Mouse (Mus musculus) heart, embryonic 12.5 days (tissue): ENCODE results near the gene Peg10. TPM values are rescaled to one million over a fixed set of nuclear protein-coding genes. Genes with fewer than 3 reads are reported as not detected.
A peak's percentile ranks its signal among the peaks of the same experiment; 100 is the strongest.

Source experiments
- ATAC-seq: fragments of 200-750 bp; cut with Nextera tagmentation; 2 replicates; pipeline ENCODE4 v1.8.0; 2017; ENCODE audit warnings: moderate TSS enrichment, moderate library complexity; ENCODE audit not compliant: insufficient number of reproducible peaks, low FRiP score
- H3K27ac ChIP-seq: fragments of 300-500 bp; sonication (generic); 2 replicates; pipeline ENCODE4 v1.5.1; 2016; ENCODE audit warnings: mild to moderate bottlenecking, moderate library complexity; ENCODE audit not compliant: poor library complexity, severe bottlenecking
- H3K27me3 ChIP-seq: fragments of 300-500 bp; sonication (generic); replicated peaks from 2 replicates; pipeline ENCODE4 v1.6.1; 2016; ENCODE audit warnings: mild to moderate bottlenecking, moderate library complexity
- H3K36me3 ChIP-seq: fragments of 300-500 bp; sonication (generic); 2 replicates; pipeline ENCODE4 v1.6.1; 2016; ENCODE audit warnings: mild to moderate bottlenecking, moderate library complexity
- H3K4me1 ChIP-seq: fragments of 300-500 bp; sonication (generic); replicated peaks from 2 replicates; pipeline ENCODE4 v1.6.1; 2016; ENCODE audit warnings: mild to moderate bottlenecking
- H3K4me2 ChIP-seq: fragments of 300-500 bp; sonication (generic); 2 replicates; pipeline ENCODE4 v1.6.1; 2016; ENCODE audit warnings: mild to moderate bottlenecking, moderate library complexity
- H3K4me3 ChIP-seq: fragments of 300-500 bp; sonication (generic); 2 replicates; pipeline ENCODE4 v1.5.1; 2016; ENCODE audit warnings: mild to moderate bottlenecking
- H3K9ac ChIP-seq: fragments of 300-500 bp; sonication (generic); 2 replicates; pipeline ENCODE4 v1.6.1; 2016; ENCODE audit warnings: mild to moderate bottlenecking, moderate library complexity
- H3K9me3 ChIP-seq: fragments of 300-500 bp; sonication (generic); replicated peaks from 2 replicates; pipeline ENCODE4 v1.6.1; 2016; ENCODE audit warnings: mild to moderate bottlenecking, moderate library complexity
- WGBS: fragments of 180-500 bp; shearing (Covaris S2); methylation state at CpG from one replicate; pipeline ENCODE4 v1.1.7; 2016; 5-methylcytosine and 5-hydroxymethylcytosine counted together
- polyA plus RNA-seq: library from polyadenylated mRNA; unstranded; fragments of >200 nt; fragmentation: Nextera tagmentation; extraction: Ambion mirVana; gene quantifications from 2 replicates; pipeline ENCODE4 v1.2.1, GENCODE M21; 2016

Peg10 gene
- 4.1 and 4.2 TPM in 2 replicates for polyA plus RNA-seq

GRCm38 (mm10) chr6:4746696-4747439 lies at the start of gene Peg10, which contains the start of gene Sgce:
Peg10 (plus strand) TSS chr6:4747306.
Sgce (minus strand) TSS chr6:4747207.
- H3K4me3 ChIP-seq: peak within 1 kb of the TSS; percentile 56
- peaks cover 31% of the 10 kb centered on the region for H3K9me3 ChIP-seq
- H3K4me2 ChIP-seq: peak within 1 kb of the TSS; percentile 63
- H3K27me3 ChIP-seq: no peaks in the 10 kb centered on the region
- peak within 1 kb of the TSS; percentile 76 for H3K9ac ChIP-seq
- H3K36me3 ChIP-seq: peaks cover 3% of the 10 kb centered on the region; the same call in 1 of the 2 replicates
- peak within 1 kb of the TSS; percentile 53; the same call in 1 of the 2 replicates for H3K27ac ChIP-seq
- peak; percentile 51 for ATAC-seq
- H3K4me1 ChIP-seq: 0 out of 2 replicates have a peak, but pooled peaks cover 2% of the 10 kb centered on the region
- WGBS: 55% methylated on average over 33 of the region's 38 CpGs

DNA sequence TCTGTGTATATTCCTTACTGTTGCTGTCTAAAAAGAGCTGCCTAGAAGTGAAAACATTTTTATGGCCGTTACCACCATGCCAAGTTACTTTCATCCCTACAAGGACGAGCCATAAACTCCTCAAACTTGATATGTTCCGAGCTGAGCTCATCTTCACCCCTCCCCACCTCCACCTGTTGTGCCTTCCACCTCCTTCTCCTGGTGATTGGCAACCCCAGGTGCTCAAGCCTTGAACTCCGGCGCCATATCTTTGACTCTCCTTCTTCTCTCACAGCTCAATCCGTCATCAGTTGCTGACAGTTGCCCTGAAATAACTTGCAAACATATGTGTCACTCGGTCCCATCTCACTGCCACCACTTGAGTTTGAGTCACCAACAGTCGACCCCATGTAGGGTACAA lies 45.5 kb upstream of the Peg10 start:
- H3K4me3 ChIP-seq: no peak overlapping the region
- no peak overlapping the region for H3K4me2 ChIP-seq
- no peak overlapping the region for H3K27ac ChIP-seq
- H3K9me3 ChIP-seq: no peaks in the 10 kb centered on the region
- H3K4me1 ChIP-seq: peaks cover 30% of the 10 kb centered on the region
- ATAC-seq: no peak
- no peaks in the 10 kb centered on the region for H3K27me3 ChIP-seq
- WGBS: 65% methylated on average over 8 of the region's 8 CpGs
- no peak overlapping the region for H3K9ac ChIP-seq
- peaks cover 16% of the 10 kb centered on the region for H3K36me3 ChIP-seq

DNA sequence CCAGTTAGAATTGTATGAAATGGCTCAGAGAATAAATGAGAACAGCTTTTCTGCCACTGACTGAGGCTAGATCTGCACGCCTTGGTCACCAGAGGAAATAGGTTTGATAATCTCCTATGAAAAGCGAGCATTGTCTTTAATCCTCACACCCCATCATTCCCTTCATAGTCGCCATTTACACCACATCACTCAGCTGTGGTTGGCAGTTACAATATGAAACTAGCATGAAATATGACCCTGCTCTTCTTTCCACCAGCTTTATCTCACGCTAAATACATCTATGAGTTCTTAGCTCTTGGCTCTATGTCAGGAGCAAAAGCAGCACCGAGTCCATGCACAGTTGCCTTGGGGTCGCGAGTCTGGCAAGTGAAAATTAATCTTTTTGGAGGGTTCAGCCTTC lies 43.2 kb upstream of the Peg10 start:
- H3K4me1 ChIP-seq: peaks cover 32% of the 10 kb centered on the region
- H3K4me2 ChIP-seq: no peak overlapping the region
- H3K9me3 ChIP-seq: no peaks in the 10 kb centered on the region
- no peak for ATAC-seq
- no peak overlapping the region for H3K4me3 ChIP-seq
- H3K9ac ChIP-seq: no peak overlapping the region
- 62% methylated on average over 7 of the region's 7 CpGs for WGBS
- H3K36me3 ChIP-seq: peaks cover 15% of the 10 kb centered on the region
- 0 out of 2 replicates have a peak overlapping the region, but pooled peaks have one; percentile 12 for H3K27ac ChIP-seq
- H3K27me3 ChIP-seq: no peaks in the 10 kb centered on the region

- Histone ChIP-seq H3K36me3 (peaks cover 18% of the 10 kb centered on the region), H3K9ac (no peak overlapping the region), H3K9me3 (no peaks in the 10 kb centered on the region), H3K27ac (no peak overlapping the region), H3K4me3 (no peak overlapping the region), H3K27me3 (no peaks in the 10 kb centered on the region), H3K4me1 (peaks cover 32% of the 10 kb centered on the region), H3K4me2 (peak overlapping the region; percentile 7; the same call in 1 of the 2 replicates)
- WGBS: 34% methylated on average over 5 of the region's 5 CpGs
- no peak for ATAC-seq
Measured at GRCm38 (mm10) chr6:4706415-4706814, 40.7 kb upstream of the Peg10 start.

- no peak overlapping the region for H3K4me2 ChIP-seq
- H3K9ac ChIP-seq: no peak overlapping the region
- no peak overlapping the region for H3K27ac ChIP-seq
- no peaks in the 10 kb centered on the region for H3K9me3 ChIP-seq
- peaks cover 25% of the 10 kb centered on the region for H3K4me1 ChIP-seq
- ATAC-seq: no peak
- H3K4me3 ChIP-seq: no peak overlapping the region
- H3K27me3 ChIP-seq: no peaks in the 10 kb centered on the region
- peaks cover 8% of the 10 kb centered on the region for H3K36me3 ChIP-seq
- 35% methylated on average over 1 of the region's 1 CpGs for WGBS
Measured at GRCm38 (mm10) chr6:4708971-4709370, 38.1 kb upstream of the Peg10 start.

DNA sequence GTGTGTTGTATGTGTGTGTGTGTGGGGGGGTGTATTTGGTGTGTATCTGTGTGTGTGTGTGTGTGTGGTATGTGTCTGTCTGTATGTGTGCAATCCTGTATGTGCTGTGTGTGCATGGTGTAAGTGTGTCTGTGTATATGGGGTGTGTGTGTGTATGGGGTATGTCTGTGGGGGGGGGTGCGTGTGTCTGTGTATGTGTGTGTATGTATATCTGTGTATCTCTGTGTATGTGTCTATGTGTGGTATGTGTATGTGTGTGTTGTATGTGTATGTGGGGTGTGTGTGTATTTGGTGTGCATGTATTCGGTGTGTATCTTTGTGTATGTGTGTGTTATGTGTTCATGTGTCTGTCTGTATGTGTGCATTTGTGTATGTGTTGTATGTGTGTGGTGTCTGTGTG lies 30.9 kb upstream of the Peg10 start:
- 0 out of 2 replicates have a peak, but pooled peaks have one; percentile 59 for ATAC-seq
- WGBS: 89% methylated on average over 2 of the region's 2 CpGs
- Histone ChIP-seq H3K4me2 (no peak overlapping the region), H3K4me3 (no peak overlapping the region), H3K9ac (no peak overlapping the region), H3K27ac (no peak overlapping the region), H3K4me1 (no peaks in the 10 kb centered on the region), H3K27me3 (no peaks in the 10 kb centered on the region), H3K9me3 (no peaks in the 10 kb centered on the region), H3K36me3 (peaks cover 8% of the 10 kb centered on the region; the same call in 1 of the 2 replicates)

- Histone ChIP-seq H3K9ac (no peak overlapping the region), H3K9me3 (no peaks in the 10 kb centered on the region), H3K4me3 (no peak overlapping the region), H3K36me3 (peaks cover 8% of the 10 kb centered on the region; the same call in 1 of the 2 replicates), H3K27ac (no peak overlapping the region), H3K4me2 (no peak overlapping the region), H3K27me3 (no peaks in the 10 kb centered on the region), H3K4me1 (no peaks in the 10 kb centered on the region)
- no peak for ATAC-seq
- 89% methylated on average over 2 of the region's 2 CpGs for WGBS
Measured at GRCm38 (mm10) chr6:4717344-4717743, 29.8 kb upstream of the Peg10 start.

- 81% methylated on average over 6 of the region's 6 CpGs for WGBS
- H3K4me3 ChIP-seq: no peak overlapping the region
- 0 out of 2 replicates have a peak, but pooled peaks cover 2% of the 10 kb centered on the region for H3K4me1 ChIP-seq
- ATAC-seq: no peak
- H3K4me2 ChIP-seq: no peak overlapping the region
- H3K9ac ChIP-seq: no peak overlapping the region
- no peaks in the 10 kb centered on the region for H3K36me3 ChIP-seq
- H3K9me3 ChIP-seq: no peaks in the 10 kb centered on the region
- no peaks in the 10 kb centered on the region for H3K27me3 ChIP-seq
- no peak overlapping the region for H3K27ac ChIP-seq
Measured at GRCm38 (mm10) chr6:4722142-4722541, 25.0 kb upstream of the Peg10 start.

GRCm38 (mm10) chr6:4722739-4723138 lies 24.4 kb upstream of the Peg10 start:
- H3K4me2 ChIP-seq: no peak overlapping the region
- no peak for ATAC-seq
- H3K27ac ChIP-seq: no peak overlapping the region
- no peak overlapping the region for H3K4me3 ChIP-seq
- H3K36me3 ChIP-seq: no peaks in the 10 kb centered on the region
- no peaks in the 10 kb centered on the region for H3K9me3 ChIP-seq
- WGBS: 85% methylated on average over 13 of the region's 13 CpGs
- no peaks in the 10 kb centered on the region for H3K27me3 ChIP-seq
- H3K4me1 ChIP-seq: 0 out of 2 replicates have a peak, but pooled peaks cover 2% of the 10 kb centered on the region
- H3K9ac ChIP-seq: no peak overlapping the region

- Histone ChIP-seq H3K9me3 (no peaks in the 10 kb centered on the region), H3K4me3 (no peak overlapping the region), H3K4me1 (0 out of 2 replicates have a peak, but pooled peaks cover 2% of the 10 kb centered on the region), H3K27ac (no peak overlapping the region), H3K27me3 (no peaks in the 10 kb centered on the region), H3K4me2 (no peak overlapping the region), H3K36me3 (no peaks in the 10 kb centered on the region), H3K9ac (no peak overlapping the region)
- ATAC-seq: no peak
- WGBS: 78% methylated on average over 15 of the region's 15 CpGs
Measured at GRCm38 (mm10) chr6:4723998-4724757, 22.9 kb upstream of the Peg10 start.

DNA sequence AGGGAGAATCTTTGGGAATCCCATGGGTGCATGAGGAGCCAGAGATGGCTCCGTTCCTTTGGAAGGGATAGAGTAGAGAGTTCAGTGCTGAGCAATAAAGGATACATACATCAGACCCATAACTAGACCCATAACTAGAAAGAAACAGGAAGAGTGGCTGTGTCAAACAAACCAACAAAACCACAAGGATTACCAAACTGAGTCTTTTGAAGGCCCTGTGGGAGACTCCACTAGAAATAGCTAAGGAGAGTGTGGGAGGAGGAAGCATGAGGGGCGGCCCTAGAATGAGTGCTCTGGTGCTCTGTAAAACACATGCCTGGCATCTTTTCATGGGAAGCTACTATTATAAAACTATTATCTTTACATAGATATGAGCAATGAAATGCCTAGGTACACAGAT lies 18.8 kb upstream of the Peg10 start:
- Histone ChIP-seq H3K9ac (no peak overlapping the region), H3K36me3 (no peaks in the 10 kb centered on the region), H3K9me3 (no peaks in the 10 kb centered on the region), H3K4me1 (peaks cover 23% of the 10 kb centered on the region), H3K27me3 (no peaks in the 10 kb centered on the region), H3K4me2 (no peak overlapping the region), H3K4me3 (no peak overlapping the region), H3K27ac (no peak overlapping the region)
- 68% methylated on average over 2 of the region's 2 CpGs for WGBS
- no peak for ATAC-seq
